Mouse (Mus musculus) bone marrow macrophage, adult 2 months (primary cell): ENCODE measurements around the gene Sult1b1. TPM values are rescaled to one million over a fixed set of nuclear protein-coding genes. Genes with fewer than 3 reads are reported as not detected.

Experiments
- H3K27ac ChIP-seq: 2 replicates; pipeline ENCODE4 v1.5.1; 2012; ENCODE audit warnings: low read depth, low read length; ENCODE audit not compliant: insufficient read depth
- H3K4me1 ChIP-seq: 2 replicates; pipeline ENCODE4 v1.6.1; 2012; ENCODE audit warnings: low read length; ENCODE audit not compliant: control insufficient read depth, insufficient read depth
- H3K4me3 ChIP-seq: 2 replicates; pipeline ENCODE4 v1.5.1; 2012; ENCODE audit warnings: mild to moderate bottlenecking, low read length, moderate library complexity; ENCODE audit not compliant: insufficient read depth
- CTCF ChIP-seq: IDR thresholded peaks from 2 replicates; pipeline ENCODE4 v1.5.1; 2012; ENCODE audit warnings: low read depth, mild to moderate bottlenecking, low read length, moderate library complexity
- POLR2A ChIP-seq: IDR thresholded peaks from 2 replicates; pipeline ENCODE4 v1.6.1; 2012; ENCODE audit warnings: mild to moderate bottlenecking, low read depth, low read length, borderline replicate concordance
- polyA plus RNA-seq: library from polyadenylated mRNA; stranded (reverse); fragments of >200 nt; gene quantifications from 2 replicates; pipeline ENCODE4 v1.2.4, GENCODE M21; 2012; ENCODE audit not compliant: missing spikeins, insufficient read depth, insufficient read length

Sult1b1 gene
- polyA plus RNA-seq: not detected in 2 replicates

DNA sequence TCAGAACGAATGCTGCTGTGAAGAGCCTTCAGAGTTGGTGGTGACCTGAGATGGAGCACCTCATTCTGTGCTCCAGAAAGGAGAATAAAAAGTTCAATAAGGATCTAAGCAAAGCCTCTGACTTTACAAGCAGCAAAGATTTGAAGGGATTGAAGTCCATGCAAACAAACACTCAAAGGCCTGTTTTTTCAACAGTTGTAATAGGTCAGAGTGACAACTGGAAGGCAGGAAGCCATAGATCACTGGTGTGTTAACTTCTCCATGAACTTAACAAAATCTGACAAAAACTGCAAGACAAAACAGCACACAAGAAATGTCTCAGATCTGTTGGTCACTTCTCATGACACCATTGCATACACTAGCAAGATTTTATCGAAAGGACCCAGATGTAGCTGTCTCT is at the start of gene Sult1b1:
Sult1b1 (minus strand) TSS at position 85 of the 400 bp plus-strand sequence.
- H3K4me1 ChIP-seq: no peaks in the 10 kb centered on the region

DNA sequence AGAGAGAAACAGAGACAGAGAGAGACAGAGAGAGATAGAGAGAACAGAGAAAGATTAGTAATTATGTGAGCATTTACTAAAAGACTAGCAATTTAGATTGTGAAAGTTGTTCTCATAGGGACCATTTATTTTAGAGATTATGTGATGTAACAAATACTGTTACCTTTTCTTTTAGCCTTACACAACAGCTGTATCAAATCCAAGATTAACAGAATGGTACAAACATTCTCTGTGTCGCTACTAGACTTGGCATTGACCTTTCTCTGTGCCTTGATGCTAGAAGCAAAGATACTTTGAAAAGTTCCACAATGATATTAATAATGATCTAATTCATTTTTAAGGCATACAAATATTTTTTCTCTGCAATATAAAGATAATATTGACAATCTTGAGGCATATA is 42.4 kb upstream of the Sult1b1 start:
- no peak overlapping the region for H3K4me3 ChIP-seq
- TF ChIP-seq CTCF (no peak), POLR2A (no peak)
- H3K27ac ChIP-seq: no peak overlapping the region
- H3K4me1 ChIP-seq: no peaks in the 10 kb centered on the region

More for the DNA sequence above, at the start of gene Sult1b1:
- Histone ChIP-seq H3K4me3 (no peak within 1 kb of the TSS), H3K27ac (no peak within 1 kb of the TSS)
- TF ChIP-seq POLR2A: no peak
- no peak for TF ChIP-seq CTCF

DNA sequence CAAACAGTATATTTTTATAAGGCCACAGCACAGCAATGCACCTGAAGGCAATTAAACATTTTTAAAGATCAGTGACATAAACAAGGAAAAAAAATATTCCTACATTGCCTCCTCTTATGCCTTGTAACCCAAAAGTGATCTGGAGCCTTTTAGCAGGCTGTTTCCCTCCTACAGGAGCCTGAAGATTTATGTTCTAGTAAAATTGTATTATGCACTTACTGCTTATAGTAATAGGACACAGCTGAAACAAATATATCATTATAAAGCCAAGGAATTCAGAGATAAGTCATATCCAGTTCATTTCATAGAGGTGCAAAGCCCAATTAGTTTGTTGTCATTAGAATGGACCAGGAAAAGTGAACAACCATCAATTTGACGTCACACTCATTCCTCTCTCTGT is 36.2 kb upstream of the Sult1b1 start:
- no peak for TF ChIP-seq CTCF
- no peak for TF ChIP-seq POLR2A
- H3K4me3 ChIP-seq: no peak overlapping the region
- no peak overlapping the region for H3K27ac ChIP-seq
- no peaks in the 10 kb centered on the region for H3K4me1 ChIP-seq

DNA sequence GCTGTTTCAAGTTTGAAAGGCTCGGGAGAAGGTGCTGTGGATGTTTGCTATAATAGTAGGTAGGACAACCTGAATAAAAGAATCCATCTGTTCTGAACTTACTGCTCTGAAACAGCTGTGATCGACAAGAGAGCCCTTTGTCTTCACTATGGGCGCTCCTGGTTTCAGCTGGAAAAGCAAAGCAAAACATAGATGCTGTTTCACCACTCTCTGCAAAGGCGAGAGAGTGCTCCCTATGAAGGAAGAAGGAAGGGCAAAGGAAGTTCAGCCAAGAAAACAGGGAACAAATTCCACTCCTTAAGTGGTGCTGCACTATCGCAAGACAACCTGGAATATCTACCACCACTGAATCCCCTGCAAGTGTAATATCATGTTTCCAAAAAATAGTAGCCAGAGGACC is 35.5 kb upstream of the Sult1b1 start:
- H3K27ac ChIP-seq: no peak overlapping the region
- H3K4me1 ChIP-seq: no peaks in the 10 kb centered on the region
- H3K4me3 ChIP-seq: no peak overlapping the region
- TF ChIP-seq POLR2A (no peak), CTCF (no peak)

DNA sequence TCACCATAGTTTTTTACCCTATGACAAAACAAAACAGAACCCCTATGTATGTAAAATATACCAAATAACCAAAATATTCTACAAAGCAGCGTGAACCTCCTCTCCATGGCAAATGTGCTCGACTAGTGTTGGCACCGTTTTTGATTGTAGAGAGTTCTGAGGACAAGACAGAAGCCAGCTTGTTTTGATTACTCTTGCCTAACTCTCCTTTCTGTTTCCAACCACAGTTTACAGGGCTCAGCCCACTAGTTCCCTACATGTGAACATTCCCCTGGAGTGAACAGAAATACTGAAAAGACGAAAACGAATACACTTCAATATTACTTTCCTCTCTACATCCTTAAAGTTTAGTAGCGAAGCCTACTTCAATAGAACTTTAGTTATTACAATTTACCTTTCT is 34.8 kb upstream of the Sult1b1 start:
- no peak for TF ChIP-seq CTCF
- TF ChIP-seq POLR2A: no peak
- no peaks in the 10 kb centered on the region for H3K4me1 ChIP-seq
- no peak overlapping the region for H3K4me3 ChIP-seq
- no peak overlapping the region for H3K27ac ChIP-seq

DNA sequence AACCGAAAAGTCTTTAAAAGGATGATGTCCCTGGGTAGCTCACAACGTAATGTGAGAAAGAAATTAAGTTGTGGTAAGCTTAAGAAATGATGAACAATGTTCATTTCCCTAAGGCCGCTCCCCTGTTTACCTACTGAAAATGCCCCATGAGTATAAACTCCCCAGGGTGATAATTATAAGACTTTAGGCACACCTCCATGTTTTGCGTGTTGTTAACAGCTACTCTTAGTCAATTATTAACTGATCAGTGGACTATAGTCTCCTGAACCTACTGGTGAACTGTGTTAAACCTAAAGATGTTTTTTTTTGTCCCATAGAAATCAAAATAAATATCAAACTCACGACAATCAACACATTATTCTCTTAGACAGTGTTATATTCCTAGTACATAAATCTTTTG is 30.9 kb upstream of the Sult1b1 start, which contains the start of gene Sult1d1:
Sult1d1 (minus strand) TSS at position 183 of the 400 bp plus-strand sequence.
- TF ChIP-seq CTCF: no peak
- TF ChIP-seq POLR2A: no peak
- Histone ChIP-seq H3K4me3 (no peak within 1 kb of the TSS), H3K4me1 (no peaks in the 10 kb centered on the region), H3K27ac (no peak within 1 kb of the TSS)

DNA sequence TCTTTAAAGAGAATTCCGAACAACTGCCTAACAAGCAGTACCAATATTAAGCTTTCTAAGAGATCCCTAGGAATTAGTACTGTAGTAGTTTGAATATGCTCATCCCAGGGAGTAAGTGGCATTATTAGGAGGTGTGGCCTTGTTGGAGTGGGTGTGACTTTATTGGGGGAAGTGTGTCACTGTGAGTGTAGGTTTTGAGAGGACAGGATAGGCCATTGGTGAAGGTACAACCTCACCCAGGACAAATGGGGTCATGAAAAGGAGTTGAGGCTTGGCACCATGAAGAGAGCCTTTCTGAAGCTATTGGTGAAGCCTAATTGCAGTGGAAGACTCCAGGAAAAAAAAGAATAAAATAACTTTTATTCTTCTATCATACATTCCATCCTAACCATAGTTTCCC is 29.3 kb upstream of the Sult1b1 start:
- H3K4me1 ChIP-seq: no peaks in the 10 kb centered on the region
- H3K4me3 ChIP-seq: no peak overlapping the region
- H3K27ac ChIP-seq: no peak overlapping the region
- TF ChIP-seq POLR2A (no peak), CTCF (no peak)

DNA sequence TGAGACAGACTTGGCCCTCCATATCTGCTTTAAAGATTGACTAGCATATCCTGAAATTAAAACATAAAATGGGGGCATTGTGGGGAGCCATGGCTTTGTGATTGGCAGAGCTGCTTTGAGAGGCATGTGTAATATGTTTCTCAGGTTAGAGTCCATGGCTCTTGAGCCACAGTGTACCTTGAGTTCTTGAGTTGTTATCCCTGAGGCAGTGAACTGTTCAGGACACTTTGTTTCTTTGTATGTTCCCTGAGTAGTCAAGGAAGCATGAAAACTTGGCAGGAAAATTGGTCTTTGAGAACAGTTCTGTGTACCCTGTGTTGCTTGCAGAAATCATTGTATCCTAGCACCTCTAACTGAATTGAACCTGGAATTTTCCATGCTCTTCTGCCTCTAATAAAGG is 25.0 kb upstream of the Sult1b1 start:
- Histone ChIP-seq H3K27ac (no peak overlapping the region), H3K4me1 (no peaks in the 10 kb centered on the region), H3K4me3 (no peak overlapping the region)
- TF ChIP-seq POLR2A: no peak
- TF ChIP-seq CTCF: no peak

DNA sequence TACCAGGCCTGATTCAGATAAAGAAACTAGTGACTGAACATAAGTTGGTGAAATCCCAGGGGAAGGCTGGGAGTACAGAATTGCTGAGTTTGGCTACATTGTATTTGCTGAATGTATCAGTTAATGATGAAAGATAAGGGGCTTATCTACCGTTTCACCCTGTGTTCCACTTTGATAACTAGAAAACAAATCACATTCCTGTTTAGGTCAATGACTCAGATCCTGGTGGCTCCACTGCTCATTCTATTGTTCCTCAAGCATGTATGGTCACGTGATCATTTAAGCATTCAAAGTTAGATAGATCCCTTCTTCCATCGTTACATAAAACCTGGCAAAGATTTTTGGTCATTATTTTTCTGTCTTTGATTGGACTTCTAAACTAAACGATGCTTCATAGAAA is 24.5 kb upstream of the Sult1b1 start:
- H3K4me3 ChIP-seq: no peak overlapping the region
- TF ChIP-seq POLR2A (no peak), CTCF (no peak)
- H3K27ac ChIP-seq: no peak overlapping the region
- H3K4me1 ChIP-seq: no peaks in the 10 kb centered on the region

DNA sequence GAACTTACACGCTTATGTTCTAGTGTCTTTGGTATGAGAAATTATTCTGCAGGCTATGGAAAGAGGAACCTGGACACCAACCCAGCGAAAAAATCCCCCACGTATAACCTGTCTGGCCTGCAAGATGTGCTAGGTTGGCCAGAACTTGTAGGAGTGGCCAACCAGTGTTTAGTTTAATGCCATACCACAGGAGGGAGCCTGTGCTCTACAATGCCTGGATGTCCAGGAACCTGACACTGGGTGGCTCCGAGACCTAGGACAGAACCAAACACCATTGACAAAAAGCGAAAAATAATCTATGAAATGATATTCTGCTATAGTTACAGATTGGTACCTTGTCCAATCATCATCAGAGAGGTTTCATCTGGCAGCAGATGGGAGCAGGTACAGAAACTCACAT is 22.1 kb upstream of the Sult1b1 start:
- no peak overlapping the region for H3K27ac ChIP-seq
- no peak for TF ChIP-seq CTCF
- no peak for TF ChIP-seq POLR2A
- no peaks in the 10 kb centered on the region for H3K4me1 ChIP-seq
- no peak overlapping the region for H3K4me3 ChIP-seq

DNA sequence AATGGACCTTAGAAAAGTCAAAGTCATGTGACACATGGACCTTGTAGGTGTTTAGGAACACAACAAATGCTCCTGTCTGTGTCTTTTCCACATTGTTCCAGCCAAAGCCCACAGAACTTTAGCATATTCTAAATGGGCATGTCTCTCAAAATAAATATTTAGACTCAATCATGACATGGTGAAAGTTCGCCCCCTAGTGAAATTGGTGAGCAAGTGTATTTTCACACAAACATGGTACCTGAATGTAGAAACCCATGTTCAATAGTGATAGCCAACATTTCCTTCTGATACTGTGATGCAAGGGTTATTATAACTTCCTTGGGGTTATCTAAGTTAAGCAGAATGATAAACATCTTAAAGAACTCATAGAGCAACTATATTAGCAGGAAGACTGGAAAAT is 12.9 kb upstream of the Sult1b1 start:
- TF ChIP-seq CTCF: no peak
- TF ChIP-seq POLR2A: no peak
- Histone ChIP-seq H3K4me1 (no peaks in the 10 kb centered on the region), H3K27ac (no peak overlapping the region), H3K4me3 (no peak overlapping the region)
